In the genomic region with DNA sequence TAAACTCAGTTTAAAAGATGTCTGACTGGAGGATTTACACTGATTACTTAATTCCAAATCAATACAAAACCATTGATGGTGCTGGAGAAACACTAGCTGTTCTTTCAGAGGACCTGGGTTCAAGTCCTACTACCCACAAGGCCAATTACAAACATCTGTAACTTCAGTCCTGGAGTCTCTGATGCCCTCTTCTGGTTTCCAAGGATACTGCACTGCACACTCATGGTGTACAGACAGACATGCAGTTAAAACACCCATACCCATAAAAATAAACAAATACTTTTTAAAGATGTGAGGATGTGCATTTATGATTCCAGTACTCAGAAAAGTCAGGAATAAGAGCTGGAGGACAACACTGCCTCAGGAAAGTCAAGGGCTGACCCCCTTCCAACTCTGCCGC, we compare ENCODE assay signal across 10 mouse cellular contexts. TPM values are rescaled to one million over a fixed set of nuclear protein-coding genes. Genes with fewer than 3 reads are reported as not detected.
DNase-seq lines count a peak whose midpoint lies in the region; ATAC-seq and TF ChIP-seq lines count a peak whose summit lies in the region.
"Had no signal": no experiment of that assay in that cellular context is flagged by ENCODE, and none has a peak within 500 bp of the region (broad histone marks: within the 10 kb centered on the region; RNA-seq: fewer than 3 reads in every experiment).

No protein-coding gene starts in this region.

- no peak overlapping the region for H3K27ac ChIP-seq in heart, adult 2 months

- no peaks in the 10 kb centered on the region for H3K36me3 ChIP-seq in heart, adult 2 months (ENCODE audit: control insufficient read depth, insufficient read depth, low read length)

- TF ChIP-seq POLR2A in heart, adult 2 months (IDR thresholded peaks at IDR 0.05; ENCODE audit: insufficient read depth, low read depth, low read length), result no peak

- no peaks in the 10 kb centered on the region for H3K79me2 ChIP-seq in heart, adult 2 months (replicated peaks; ENCODE audit: control insufficient read depth, insufficient read depth, low read length)

- no peak for TF ChIP-seq EP300 in heart, adult 2 months (IDR thresholded peaks at IDR 0.05; ENCODE audit: insufficient read depth, low read depth, low read length)

- intact Hi-C loops in heart, adult 2 months (cut with DNase I), result no loop called here

- no peaks in the 10 kb centered on the region for H3K27me3 ChIP-seq in heart, adult 2 months (ENCODE audit: control insufficient read depth, insufficient read depth, low read length)
- H3K27me3 ChIP-seq: megakaryocyte, embryonic 14.5 days had no signal

- 93% methylated on average over 1 of the region's 1 CpGs for WGBS in heart, adult 2 months

- H3K9ac ChIP-seq in heart, adult 2 months (ENCODE audit: low read depth, low read length), result no peak overlapping the region

- DNase-seq in heart, adult 2 months, result no peak
- no peak for DNase-seq in heart, postnatal 4 days
- peak; percentile 39 for DNase-seq in lung, postnatal 36 days
- DNase-seq in lung, adult 18-20 months, result no peak
- peak; percentile 8 for DNase-seq in NIH3T3 (ENCODE audit: low read depth)
- no peak for DNase-seq in urinary bladder, adult 18-20 months (ENCODE audit: low spot score in 2 of 2)
- DNase-seq in kidney, adult 9 months, result no peak
- DNase-seq: layer of hippocampus, adult 9-11 months had no signal

- H3K4me3 ChIP-seq in heart, adult 2 months, result no peak overlapping the region
- H3K4me3 ChIP-seq: megakaryocyte, embryonic 14.5 days had no signal

- H3K4me1 ChIP-seq in heart, adult 2 months (ENCODE audit: control insufficient read depth, insufficient read depth, low read length), result no peaks in the 10 kb centered on the region

- 0 out of 2 replicates have a peak, but pooled peaks have one; percentile 57 for ATAC-seq in megakaryocyte, adult 5-6 weeks (ENCODE audit: poor library complexity, severe bottlenecking)

- TF ChIP-seq CTCF in heart, adult 2 months (IDR thresholded peaks at IDR 0.05), result peak; percentile 65

RNA-seq across cellular contexts. Expression of gene Endod1, which starts 6.7 kb away (rescaled TPM):
- 1 to 10 TPM; 7.9 to 8.0 TPM for total RNA-seq in heart, adult 2 months (2021)
- 9.3 and 10.0 TPM in 2 replicates for polyA plus RNA-seq in heart, adult 2 months (2012; rRNA removed)
- total RNA-seq in heart, postnatal 4 days (2021), result 10 to 100 TPM; 13.3 to 14.6 TPM
- total RNA-seq in megakaryocyte, adult 5-6 weeks (2015), result 9.4 and 11.8 TPM in 2 replicates
- 10.3 and 11.7 TPM in 2 replicates for total RNA-seq in megakaryocyte, adult 5-6 weeks (2017)

Comparison
In these comparisons a context has a peak if more than half of its experiments do, and no peak if none do; other contexts are left out.
1. DNase-seq: peak in lung, postnatal 36 days (single experiment) and NIH3T3 (single experiment); none in heart, adult 2 months (0 of 2), heart, postnatal 4 days (single experiment), lung, adult 18-20 months (0 of 2), urinary bladder, adult 18-20 months (0 of 2) and kidney, adult 9 months (single experiment).